Mouse (Mus musculus) megakaryocyte, embryonic 14.5 days (primary cell): ENCODE measurements around the gene Tas2r129. TPM values are rescaled to one million over a fixed set of nuclear protein-coding genes. Genes with fewer than 3 reads are reported as not detected.
"Not testable (repeated sequence)": the region's sequence is repeated elsewhere in the genome, so short reads cannot be mapped to it uniquely, and the experiment has no call there.

Source experiments
- H3K27me3 ChIP-seq: replicated peaks from 2 replicates; pipeline ENCODE3; 2012; ENCODE audit warnings: inconsistent platforms
- H3K36me3 ChIP-seq: replicated peaks from 2 replicates; pipeline ENCODE3; 2012; ENCODE audit warnings: low read length, inconsistent platforms, mixed read lengths
- H3K4me1 ChIP-seq: 2 replicates; pipeline ENCODE4 v1.6.1; 2012; ENCODE audit warnings: inconsistent platforms
- H3K4me3 ChIP-seq: replicated peaks from 2 replicates; pipeline ENCODE3; 2012; ENCODE audit warnings: moderate library complexity, mild to moderate bottlenecking, inconsistent platforms
- H3K9me3 ChIP-seq: 2 replicates; pipeline ENCODE4 v1.6.1; 2012; ENCODE audit warnings: inconsistent platforms
- FLI1 ChIP-seq: IDR thresholded peaks from 2 replicates; pipeline ENCODE4 v1.6.1; 2012; ENCODE audit warnings: low read length, inconsistent platforms, mixed read lengths
- GATA1 ChIP-seq: IDR thresholded peaks from 3 replicates; pipeline ENCODE4 v1.6.1; 2012; ENCODE audit warnings: mixed read lengths, low read length, inconsistent platforms, borderline replicate concordance
- polyA plus RNA-seq: library from polyadenylated mRNA; stranded (reverse); fragments of >175 nt; gene quantifications from 2 replicates; pipeline ENCODE4 v1.2.3, GENCODE M21; 2012; ENCODE audit warnings: low replicate concordance; ENCODE audit not compliant: insufficient read depth

The Tas2r129 gene
- not detected in 2 replicates for polyA plus RNA-seq

DNA sequence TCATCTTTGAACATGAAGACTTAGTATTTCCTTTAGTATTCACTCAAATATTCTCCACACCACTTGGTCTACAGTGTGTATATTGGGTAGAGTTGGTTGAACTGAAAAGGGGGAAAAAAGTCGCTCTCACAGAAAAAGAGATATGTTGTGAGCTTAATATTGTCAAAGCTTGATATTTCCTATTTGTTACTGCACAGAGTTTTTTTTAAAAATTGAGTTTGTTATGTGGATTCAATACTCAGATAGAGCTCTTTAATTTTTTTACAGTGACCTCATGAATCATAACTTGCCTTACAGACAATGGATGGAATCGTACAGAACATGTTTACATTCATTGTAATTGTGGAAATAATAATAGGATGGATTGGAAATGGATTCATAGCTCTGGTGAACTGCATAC lies at the start of gene Tas2r129:
Gene Tas2r129 (plus strand): TSS at position 301 of the 400 bp plus-strand sequence.
- Histone ChIP-seq H3K9me3 (0 out of 2 replicates have a peak, but pooled peaks cover 3% of the 10 kb centered on the region), H3K4me3 (no peak within 1 kb of the TSS), H3K36me3 (no peaks in the 10 kb centered on the region), H3K4me1 (no peaks in the 10 kb centered on the region), H3K27me3 (no peaks in the 10 kb centered on the region)
- no peak for TF ChIP-seq FLI1
- no peak for TF ChIP-seq GATA1

DNA sequence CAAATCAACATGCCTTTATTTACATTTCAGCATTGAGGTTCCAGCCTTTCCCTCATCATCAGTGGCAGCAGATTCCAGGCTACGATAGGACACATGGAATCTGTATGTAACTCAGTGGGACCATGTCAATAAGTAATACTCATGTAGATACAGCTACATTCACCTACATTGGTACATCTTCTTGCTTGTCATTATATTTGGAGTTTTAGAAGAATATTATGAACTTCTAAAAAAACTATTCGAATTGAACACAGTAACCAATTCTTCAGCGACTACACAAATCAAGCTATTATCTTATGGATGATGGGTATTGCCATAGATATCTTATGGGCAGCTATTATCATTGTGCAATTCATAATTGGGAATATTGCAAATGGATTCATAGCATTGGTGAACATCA lies 41.6 kb upstream of the Tas2r129 start, which contains the start of gene Tas2r125:
Gene Tas2r125 (plus strand): TSS at position 301 of the 400 bp plus-strand sequence.
- Histone ChIP-seq H3K36me3 (no peaks in the 10 kb centered on the region), H3K27me3 (no peaks in the 10 kb centered on the region), H3K4me3 (no peak within 1 kb of the TSS), H3K4me1 (no peaks in the 10 kb centered on the region), H3K9me3 (0 out of 2 replicates have a peak, but pooled peaks cover 4% of the 10 kb centered on the region)
- TF ChIP-seq GATA1 (no peak), FLI1 (no peak)

DNA sequence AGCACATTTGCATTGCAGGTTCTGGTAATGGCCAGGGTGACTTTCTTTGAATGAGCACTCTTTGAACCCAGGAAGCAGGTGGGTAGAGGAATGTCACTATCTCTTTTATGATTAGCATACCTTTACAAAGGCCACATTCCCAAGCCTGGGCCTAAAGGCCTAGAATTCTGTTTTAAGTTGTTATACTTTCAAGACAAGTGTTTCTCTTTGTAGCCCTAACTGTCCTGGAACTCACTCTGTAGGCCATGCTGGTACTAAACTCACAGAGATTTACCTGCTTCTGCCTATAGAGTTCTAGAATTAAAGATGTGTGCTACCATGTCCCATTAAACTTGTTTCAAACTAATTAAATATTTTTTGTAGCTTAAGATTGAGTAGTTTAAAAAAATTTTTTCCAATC lies 9.5 kb upstream of the Tas2r129 start:
- H3K4me1 ChIP-seq, H3K27me3 ChIP-seq, H3K9me3 ChIP-seq, H3K36me3 ChIP-seq, H3K4me3 ChIP-seq: not testable (repeated sequence)

DNA sequence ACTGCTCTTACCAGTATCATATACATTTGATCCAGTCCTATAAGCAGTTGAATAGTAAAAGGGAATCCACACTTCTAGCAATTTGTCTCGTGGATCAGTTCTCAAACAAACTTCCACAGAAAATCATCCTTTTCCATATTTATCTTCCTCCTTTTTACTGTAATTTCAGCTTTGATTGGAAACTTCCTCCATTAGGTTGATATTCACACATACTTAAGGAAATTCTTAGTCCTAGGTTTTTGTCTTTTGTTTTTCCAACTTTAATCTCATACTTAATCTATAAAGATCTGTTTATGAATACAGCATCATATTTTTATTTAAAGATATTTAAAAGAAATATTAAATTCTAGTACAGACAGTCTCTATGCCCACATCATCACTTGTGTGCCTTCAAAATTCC lies 6.9 kb downstream of the Tas2r129 start, which contains the start of gene Tas2r131:
Gene Tas2r131 (minus strand): TSS at position 101 of the 400 bp plus-strand sequence.
- Histone ChIP-seq H3K4me3 (no peak within 1 kb of the TSS), H3K27me3 (no peaks in the 10 kb centered on the region), H3K9me3 (0 out of 2 replicates have a peak, but pooled peaks cover 3% of the 10 kb centered on the region), H3K36me3 (no peaks in the 10 kb centered on the region), H3K4me1 (no peaks in the 10 kb centered on the region)
- no peak for TF ChIP-seq FLI1

DNA sequence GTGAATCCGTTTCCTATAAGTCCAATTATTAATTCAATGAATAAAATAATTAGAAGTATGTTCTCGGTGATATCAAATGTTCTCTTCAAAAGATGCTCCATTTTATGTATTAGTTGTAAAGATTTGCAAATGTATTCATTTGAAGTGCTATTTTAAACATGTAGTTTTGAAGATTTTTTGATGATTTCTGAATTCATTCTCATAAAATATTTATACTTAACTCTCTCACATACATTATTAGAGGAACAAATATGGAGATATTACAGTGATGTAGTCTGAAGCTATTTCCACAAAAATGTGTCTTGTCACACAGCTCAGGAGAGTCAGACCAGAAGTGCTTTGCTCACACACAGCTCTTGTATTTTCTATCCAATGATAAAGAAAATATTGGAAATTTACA lies 30.0 kb downstream of the Tas2r129 start, which contains the start of gene Tas2r109:
Gene Tas2r109 (minus strand): TSS at position 101 of the 400 bp plus-strand sequence.
- no peaks in the 10 kb centered on the region for H3K36me3 ChIP-seq
- H3K4me1 ChIP-seq: no peaks in the 10 kb centered on the region
- no peak for TF ChIP-seq GATA1
- no peak for TF ChIP-seq FLI1
- H3K9me3 ChIP-seq: no peaks in the 10 kb centered on the region
- H3K4me3 ChIP-seq: no peak within 1 kb of the TSS
- H3K27me3 ChIP-seq: no peaks in the 10 kb centered on the region

Other genes with a start within 250 kb of the Tas2r129 start
- not detected in 2 replicates for gene Tas2r122, start 239.2 kb upstream of the Tas2r129 start, polyA plus RNA-seq
- gene Tas2r115, start 213.1 kb upstream of the Tas2r129 start, polyA plus RNA-seq: not detected in 2 replicates
- gene Tas2r124, start 196.4 kb upstream of the Tas2r129 start, polyA plus RNA-seq: not detected in 2 replicates
- not detected in 2 replicates for gene Tas2r102, start 189.0 kb upstream of the Tas2r129 start, polyA plus RNA-seq
- not detected in 2 replicates for gene Tas2r136, start 172.9 kb upstream of the Tas2r129 start, polyA plus RNA-seq
- gene Tas2r117, start 148.3 kb upstream of the Tas2r129 start, polyA plus RNA-seq: not detected in 2 replicates
- not detected in 2 replicates for gene Tas2r123, start 104.0 kb upstream of the Tas2r129 start, polyA plus RNA-seq
- not detected in 2 replicates for gene Tas2r116, start 95.7 kb upstream of the Tas2r129 start, polyA plus RNA-seq
- not detected in 2 replicates for gene Tas2r110, start 83.1 kb upstream of the Tas2r129 start, polyA plus RNA-seq
- gene Tas2r113, start 58.1 kb upstream of the Tas2r129 start, polyA plus RNA-seq: not detected in 2 replicates
- gene Tas2r125, start 41.5 kb upstream of the Tas2r129 start, polyA plus RNA-seq: not detected in 2 replicates
- gene Tas2r131, start 6.8 kb downstream of the Tas2r129 start, polyA plus RNA-seq: 2.3 TPM in 1 of 2 replicates, not detected in the other
- gene Tas2r109, start 29.9 kb downstream of the Tas2r129 start, polyA plus RNA-seq: not detected in 2 replicates
- not detected in 2 replicates for gene Tas2r103, start 86.0 kb downstream of the Tas2r129 start, polyA plus RNA-seq
- gene Tas2r140, start 104.7 kb downstream of the Tas2r129 start, polyA plus RNA-seq: not detected in 2 replicates
- gene Smim10l1, start 153.8 kb downstream of the Tas2r129 start, polyA plus RNA-seq: 30.8 and 61.3 TPM in 2 replicates